Mouse (Mus musculus) stomach, embryonic 15.5 days (tissue): ENCODE results near the gene Tigd4. TPM values are rescaled to one million over a fixed set of nuclear protein-coding genes. Genes with fewer than 3 reads are reported as not detected.
"Not testable (repeated sequence)": the region's sequence is repeated elsewhere in the genome, so short reads cannot be mapped to it uniquely, and the experiment has no call there.

Source experiments
- ATAC-seq: fragments of 200-750 bp; cut with Nextera tagmentation; 2 replicates; pipeline ENCODE4 v1.8.0; 2017; ENCODE audit warnings: low read depth, moderate number of reproducible peaks, moderate TSS enrichment; ENCODE audit not compliant: insufficient read depth, low FRiP score
- H3K27ac ChIP-seq: fragments of 300-500 bp; sonication (generic); 2 replicates; pipeline ENCODE4 v1.5.1; 2015; ENCODE audit warnings: mild to moderate bottlenecking, inconsistent platforms
- H3K27me3 ChIP-seq: fragments of 300-500 bp; sonication (generic); replicated peaks from 2 replicates; pipeline ENCODE4 v1.6.1; 2015; ENCODE audit warnings: inconsistent platforms
- H3K36me3 ChIP-seq: fragments of 300-500 bp; sonication (generic); 2 replicates; pipeline ENCODE4 v1.6.1; 2015; ENCODE audit warnings: inconsistent platforms
- H3K4me1 ChIP-seq: fragments of 300-500 bp; sonication (generic); 2 replicates; pipeline ENCODE4 v1.6.1; 2015; ENCODE audit warnings: inconsistent platforms
- H3K4me2 ChIP-seq: fragments of 300-500 bp; sonication (generic); 2 replicates; pipeline ENCODE4 v1.6.1; 2015; ENCODE audit warnings: mild to moderate bottlenecking, inconsistent platforms
- H3K4me3 ChIP-seq: fragments of 300-500 bp; sonication (generic); replicated peaks from 2 replicates; pipeline ENCODE4 v1.5.1; 2015; ENCODE audit warnings: inconsistent platforms
- H3K9ac ChIP-seq: fragments of 300-500 bp; sonication (generic); 2 replicates; pipeline ENCODE4 v1.6.1; 2015; ENCODE audit warnings: inconsistent platforms
- H3K9me3 ChIP-seq: fragments of 300-500 bp; sonication (generic); 2 replicates; pipeline ENCODE4 v1.6.1; 2016; ENCODE audit warnings: inconsistent platforms
- WGBS: fragments of 180-500 bp; shearing (Covaris S2); methylation state at CpG from one replicate; pipeline ENCODE4 v1.1.7; 2015; 5-methylcytosine and 5-hydroxymethylcytosine counted together
- polyA plus RNA-seq: library from polyadenylated mRNA; unstranded; fragments of >200 nt; fragmentation: Nextera tagmentation; extraction: Ambion mirVana; gene quantifications from 2 replicates; pipeline ENCODE4 v1.2.1, GENCODE M21; 2015

Tigd4 gene
- polyA plus RNA-seq: 0.06 and 0.21 TPM in 2 replicates

DNA sequence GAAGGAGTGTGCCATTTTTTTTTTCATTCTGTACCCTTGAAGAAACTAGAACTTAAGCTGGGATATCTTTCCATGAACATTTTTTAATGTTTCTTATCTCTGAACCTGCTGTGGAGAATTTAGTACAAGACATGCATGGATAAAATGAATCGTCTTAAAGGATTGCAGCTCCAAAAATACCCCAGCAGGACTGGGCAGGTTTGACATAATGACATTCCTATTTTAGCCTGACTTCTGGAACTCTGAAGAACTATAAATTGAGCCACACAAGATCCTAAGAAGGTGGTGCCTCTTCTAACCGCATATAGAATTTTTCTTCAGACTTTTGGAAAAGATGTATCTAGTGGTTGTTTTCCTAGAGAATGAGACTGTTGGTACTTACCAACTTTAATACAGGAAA lies at the start of gene Tigd4:
Gene Tigd4, plus strand, starts transcription at position 301 of the 400 bp plus-strand sequence.
- no peaks in the 10 kb centered on the region for H3K27me3 ChIP-seq
- H3K9ac ChIP-seq: no peak within 1 kb of the TSS
- H3K4me1 ChIP-seq: no peaks in the 10 kb centered on the region
- no peaks in the 10 kb centered on the region for H3K36me3 ChIP-seq
- WGBS: 81% methylated on average over 2 of the region's 2 CpGs
- no peaks in the 10 kb centered on the region for H3K9me3 ChIP-seq
- ATAC-seq: no peak
- H3K4me3 ChIP-seq: no peak within 1 kb of the TSS
- no peak within 1 kb of the TSS for H3K4me2 ChIP-seq
- H3K27ac ChIP-seq: no peak within 1 kb of the TSS

DNA sequence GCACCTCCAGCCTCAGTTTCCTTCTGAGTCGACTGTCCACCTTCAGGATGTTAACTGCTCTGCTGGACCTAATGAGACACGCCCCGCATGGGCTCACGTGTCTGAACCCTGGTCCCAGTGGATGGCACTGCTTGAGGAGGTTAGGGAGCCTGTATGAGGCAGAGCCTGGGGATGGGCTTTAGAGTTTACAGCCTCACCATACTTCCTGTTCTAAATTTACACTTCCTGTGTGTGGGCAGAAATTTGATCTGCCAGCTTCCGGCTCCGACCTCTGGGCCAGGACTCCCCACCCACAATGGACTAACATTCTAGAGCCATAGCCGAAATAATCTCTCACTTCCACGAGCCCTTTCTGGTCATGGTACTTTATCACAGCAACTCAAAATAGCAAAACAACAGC lies 46.2 kb upstream of the Tigd4 start:
- H3K27me3 ChIP-seq: no peaks in the 10 kb centered on the region
- no peak overlapping the region for H3K27ac ChIP-seq
- no peak overlapping the region for H3K9ac ChIP-seq
- H3K36me3 ChIP-seq: no peaks in the 10 kb centered on the region
- ATAC-seq: no peak
- H3K4me1 ChIP-seq: no peaks in the 10 kb centered on the region
- H3K4me2 ChIP-seq: no peak overlapping the region
- WGBS: 69% methylated on average over 8 of the region's 8 CpGs
- H3K9me3 ChIP-seq: no peaks in the 10 kb centered on the region
- H3K4me3 ChIP-seq: no peak overlapping the region

DNA sequence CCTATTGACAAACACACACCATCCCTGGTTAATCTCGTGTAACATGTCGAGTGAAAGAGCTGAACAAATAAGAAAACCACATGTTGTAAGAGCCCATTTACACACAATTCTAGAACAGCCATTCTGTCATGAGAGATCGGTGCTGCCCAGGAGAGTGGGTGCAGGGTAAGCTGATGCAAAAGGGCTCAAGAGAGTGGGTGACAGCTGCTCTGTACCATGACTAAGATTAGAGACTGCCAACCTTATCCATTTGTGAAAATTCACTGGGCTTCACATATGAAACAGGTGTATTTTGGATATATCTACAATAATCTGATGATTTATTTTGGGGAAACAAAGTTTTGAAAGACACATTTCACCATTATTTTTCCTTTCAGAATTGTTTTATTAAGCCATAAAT lies 37.6 kb upstream of the Tigd4 start:
- Histone ChIP-seq H3K27me3 (no peaks in the 10 kb centered on the region), H3K36me3 (no peaks in the 10 kb centered on the region), H3K4me1 (no peaks in the 10 kb centered on the region), H3K27ac (no peak overlapping the region), H3K4me3 (no peak overlapping the region), H3K9me3 (no peaks in the 10 kb centered on the region), H3K4me2 (no peak overlapping the region), H3K9ac (no peak overlapping the region)
- ATAC-seq: no peak
- WGBS: 77% methylated on average over 3 of the region's 3 CpGs

DNA sequence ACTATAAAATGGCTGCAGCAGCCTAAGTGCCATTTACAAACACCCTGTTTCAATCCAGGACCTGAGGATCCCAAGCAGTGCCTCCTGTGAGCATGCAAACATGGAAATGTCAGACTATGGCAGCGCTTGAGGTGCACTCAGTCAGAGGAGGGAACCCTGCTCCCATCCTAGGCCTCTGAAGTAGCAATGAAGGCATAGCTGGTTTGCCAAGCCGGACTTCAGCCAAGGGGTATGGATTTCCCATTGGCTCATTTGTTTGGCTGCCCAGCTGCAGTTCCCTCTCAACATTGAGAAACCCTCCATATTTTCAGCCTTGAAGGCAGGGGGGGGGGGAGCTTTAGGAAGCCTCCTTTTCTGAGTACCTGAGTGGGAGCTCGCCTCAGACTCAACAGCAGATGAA lies 35.1 kb upstream of the Tigd4 start:
- Histone ChIP-seq H3K4me1 (no peaks in the 10 kb centered on the region), H3K27ac (no peak overlapping the region), H3K4me2 (no peak overlapping the region), H3K4me3 (no peak overlapping the region), H3K9me3 (no peaks in the 10 kb centered on the region), H3K27me3 (no peaks in the 10 kb centered on the region), H3K9ac (no peak overlapping the region), H3K36me3 (no peaks in the 10 kb centered on the region)
- WGBS: 90% methylated on average over 3 of the region's 3 CpGs
- no peak for ATAC-seq

DNA sequence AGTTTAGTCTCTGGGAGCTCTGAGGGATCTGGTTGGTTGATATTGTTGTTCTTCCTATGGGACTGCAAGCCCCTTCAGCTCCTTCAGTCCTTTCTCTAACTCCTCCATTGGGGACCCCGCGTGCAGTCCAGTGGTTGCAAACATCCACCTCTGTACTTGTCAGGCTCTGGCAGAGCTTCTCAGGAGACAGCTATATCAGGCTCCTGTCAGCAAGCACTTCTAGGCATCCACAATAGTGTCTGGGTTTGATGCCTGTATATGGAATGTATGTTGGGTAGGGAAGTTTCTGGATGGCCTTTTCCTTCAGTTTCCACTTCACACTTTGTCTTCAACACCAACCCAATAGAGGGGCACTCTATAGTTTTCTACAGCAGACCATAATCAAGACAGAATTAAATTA lies 30.5 kb upstream of the Tigd4 start:
- not testable (repeated sequence) for H3K36me3 ChIP-seq, H3K27me3 ChIP-seq, H3K9me3 ChIP-seq, H3K4me1 ChIP-seq, H3K4me3 ChIP-seq, H3K9ac ChIP-seq, H3K27ac ChIP-seq, ATAC-seq, H3K4me2 ChIP-seq
- 95% methylated on average over 2 of the region's 2 CpGs for WGBS

DNA sequence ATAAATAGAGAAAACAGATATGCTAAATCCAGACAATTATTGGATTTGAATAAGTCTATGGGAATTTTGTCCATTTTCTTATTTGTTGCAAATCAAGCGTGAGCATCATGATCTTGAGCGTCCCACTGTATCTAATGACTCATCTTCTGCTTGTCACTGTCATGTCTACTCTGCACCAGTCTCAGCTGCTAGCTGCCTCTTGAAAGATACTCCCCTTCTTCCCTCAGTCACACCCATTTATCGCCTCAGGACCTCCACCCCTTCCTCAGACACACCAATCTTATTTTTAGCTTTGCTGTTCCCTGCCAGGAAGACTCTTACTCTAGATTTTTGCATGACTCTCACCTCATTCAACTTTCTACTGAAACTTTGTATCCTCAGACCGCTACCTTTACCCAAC lies 30.0 kb upstream of the Tigd4 start:
- no peaks in the 10 kb centered on the region for H3K9me3 ChIP-seq
- no peak overlapping the region for H3K9ac ChIP-seq
- no peaks in the 10 kb centered on the region for H3K36me3 ChIP-seq
- no peaks in the 10 kb centered on the region for H3K27me3 ChIP-seq
- WGBS: 83% methylated on average over 4 of the region's 4 CpGs
- H3K4me3 ChIP-seq: no peak overlapping the region
- H3K4me1 ChIP-seq: no peaks in the 10 kb centered on the region
- no peak overlapping the region for H3K27ac ChIP-seq
- H3K4me2 ChIP-seq: no peak overlapping the region
- ATAC-seq: no peak

DNA sequence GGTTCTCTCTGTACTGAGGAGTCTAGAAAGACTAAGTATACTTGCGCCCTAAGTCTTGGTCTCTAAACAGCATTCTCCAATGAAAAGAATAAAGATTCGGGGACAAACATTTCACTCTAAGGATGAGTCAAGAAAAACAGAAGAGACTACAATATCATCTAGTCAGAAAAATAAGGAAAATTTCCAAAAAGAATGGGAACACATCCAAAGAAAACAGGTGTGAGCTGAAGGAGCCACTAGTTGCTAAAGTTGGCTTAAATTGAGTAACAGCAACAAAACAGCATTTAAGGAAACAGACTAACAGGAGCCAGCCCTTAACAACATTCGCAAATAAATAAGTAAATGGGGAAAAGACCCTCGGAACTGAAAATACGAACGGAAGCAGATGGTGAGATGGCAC lies 24.8 kb upstream of the Tigd4 start:
- no peaks in the 10 kb centered on the region for H3K4me1 ChIP-seq

DNA sequence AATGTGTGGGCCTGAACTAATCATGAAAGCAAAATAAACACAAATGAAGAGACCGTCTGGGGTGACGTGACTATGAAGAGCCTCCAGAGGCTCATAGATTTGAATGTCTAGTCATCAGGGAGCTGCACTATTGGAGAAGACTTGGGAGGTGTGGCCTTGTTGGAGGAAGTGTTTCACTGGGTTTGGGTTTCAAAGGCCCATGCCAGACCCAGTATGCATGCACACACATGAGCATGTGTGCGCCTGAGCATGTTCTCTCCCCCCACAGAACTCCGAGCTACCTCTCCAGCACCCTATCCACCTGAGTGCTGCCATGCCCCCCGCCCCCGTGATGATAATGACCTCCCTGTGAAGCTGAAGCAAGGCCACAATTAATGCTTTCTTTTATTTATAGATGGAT lies 23.8 kb upstream of the Tigd4 start:
- Histone ChIP-seq H3K4me3 (no peak overlapping the region), H3K36me3 (no peaks in the 10 kb centered on the region), H3K4me2 (no peak overlapping the region), H3K4me1 (no peaks in the 10 kb centered on the region), H3K27me3 (no peaks in the 10 kb centered on the region), H3K27ac (no peak overlapping the region; the same call in 1 of the 2 replicates), H3K9ac (no peak overlapping the region), H3K9me3 (no peaks in the 10 kb centered on the region)
- WGBS: 79% methylated on average over 6 of the region's 6 CpGs
- ATAC-seq: no peak

More for the DNA sequence above, 24.8 kb upstream of the Tigd4 start:
- Histone ChIP-seq H3K4me3 (no peak overlapping the region), H3K4me2 (no peak overlapping the region), H3K36me3 (no peaks in the 10 kb centered on the region), H3K27ac (no peak overlapping the region), H3K27me3 (no peaks in the 10 kb centered on the region), H3K9ac (no peak overlapping the region), H3K9me3 (no peaks in the 10 kb centered on the region)
- WGBS: 94% methylated on average over 6 of the region's 6 CpGs
- ATAC-seq: no peak

DNA sequence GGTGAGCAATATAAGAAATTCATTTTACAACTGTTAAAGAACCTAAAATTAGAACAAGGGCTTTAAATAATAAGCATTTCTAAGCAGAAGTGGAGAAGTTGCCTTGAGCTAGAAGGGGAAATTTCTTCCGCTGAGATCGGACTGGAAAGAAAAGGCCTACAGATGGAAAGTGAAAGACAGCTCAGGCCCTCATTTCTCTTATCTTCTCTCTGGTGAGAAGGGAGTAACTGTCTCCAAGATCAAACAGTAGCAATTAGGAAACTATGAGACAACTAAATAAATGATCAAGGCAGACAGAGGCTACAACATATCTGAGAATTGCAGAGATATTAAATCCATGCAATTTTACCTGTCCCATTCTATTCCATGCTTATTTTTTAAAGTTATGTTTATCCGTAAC lies 22.9 kb upstream of the Tigd4 start:
- no peak for ATAC-seq
- Histone ChIP-seq H3K27ac (no peak overlapping the region), H3K27me3 (no peaks in the 10 kb centered on the region), H3K9me3 (no peaks in the 10 kb centered on the region), H3K36me3 (no peaks in the 10 kb centered on the region), H3K4me1 (no peaks in the 10 kb centered on the region), H3K4me3 (no peak overlapping the region), H3K9ac (no peak overlapping the region), H3K4me2 (no peak overlapping the region)
- 78% methylated on average over 3 of the region's 3 CpGs for WGBS

DNA sequence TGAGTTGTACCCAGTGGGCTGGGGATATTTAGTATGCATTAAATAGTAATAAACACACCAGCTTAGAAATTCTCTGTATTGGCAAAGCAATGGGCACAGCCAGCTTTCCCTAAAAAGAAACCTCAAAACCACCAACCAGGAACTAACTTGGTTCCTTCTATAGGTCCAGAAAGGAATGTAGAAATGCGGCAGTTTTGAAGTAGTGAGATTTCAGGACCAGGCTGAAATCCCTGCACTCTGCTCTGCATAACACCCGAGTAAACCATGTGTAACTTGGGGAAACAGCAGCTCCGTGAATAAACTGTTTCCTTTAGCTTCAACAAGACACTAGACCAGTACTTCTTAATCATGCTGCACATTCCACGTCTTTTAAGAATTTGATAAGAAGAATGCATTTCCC lies 12.7 kb upstream of the Tigd4 start:
- no peaks in the 10 kb centered on the region for H3K9me3 ChIP-seq
- ATAC-seq: no peak
- H3K36me3 ChIP-seq: no peaks in the 10 kb centered on the region
- H3K4me3 ChIP-seq: peak overlapping the region; percentile 61
- peak overlapping the region; percentile 78 for H3K4me2 ChIP-seq
- no peaks in the 10 kb centered on the region for H3K27me3 ChIP-seq
- 13% methylated on average over 4 of the region's 4 CpGs for WGBS
- H3K4me1 ChIP-seq: peaks cover 14% of the 10 kb centered on the region
- no peak overlapping the region for H3K27ac ChIP-seq
- H3K9ac ChIP-seq: no peak overlapping the region

DNA sequence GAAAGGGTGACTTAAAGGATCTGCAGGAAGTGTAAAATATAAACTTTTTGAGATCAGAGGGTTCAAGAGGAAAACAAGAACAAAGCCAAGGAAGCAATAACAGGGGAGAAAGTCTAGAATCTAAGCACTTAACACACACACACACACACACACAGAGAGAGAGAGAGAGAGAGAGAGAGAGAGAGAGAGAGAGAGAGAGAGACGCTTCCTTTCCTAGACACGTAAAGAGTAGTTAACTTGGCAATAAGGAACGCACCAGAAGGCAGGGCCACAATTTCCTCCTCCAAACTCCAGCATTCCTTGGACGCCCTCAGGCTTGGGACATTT lies 11.7 kb upstream of the Tigd4 start:
- H3K4me3 ChIP-seq: peak overlapping the region; percentile 61
- ATAC-seq: no peak
- peak overlapping the region; percentile 78 for H3K4me2 ChIP-seq
- peaks cover 14% of the 10 kb centered on the region for H3K4me1 ChIP-seq
- H3K27ac ChIP-seq: peak overlapping the region; percentile 90
- peak overlapping the region; percentile 44 for H3K9ac ChIP-seq
- H3K9me3 ChIP-seq: no peaks in the 10 kb centered on the region
- H3K36me3 ChIP-seq: no peaks in the 10 kb centered on the region
- no peaks in the 10 kb centered on the region for H3K27me3 ChIP-seq
- 0% methylated on average over 3 of the region's 4 CpGs for WGBS

DNA sequence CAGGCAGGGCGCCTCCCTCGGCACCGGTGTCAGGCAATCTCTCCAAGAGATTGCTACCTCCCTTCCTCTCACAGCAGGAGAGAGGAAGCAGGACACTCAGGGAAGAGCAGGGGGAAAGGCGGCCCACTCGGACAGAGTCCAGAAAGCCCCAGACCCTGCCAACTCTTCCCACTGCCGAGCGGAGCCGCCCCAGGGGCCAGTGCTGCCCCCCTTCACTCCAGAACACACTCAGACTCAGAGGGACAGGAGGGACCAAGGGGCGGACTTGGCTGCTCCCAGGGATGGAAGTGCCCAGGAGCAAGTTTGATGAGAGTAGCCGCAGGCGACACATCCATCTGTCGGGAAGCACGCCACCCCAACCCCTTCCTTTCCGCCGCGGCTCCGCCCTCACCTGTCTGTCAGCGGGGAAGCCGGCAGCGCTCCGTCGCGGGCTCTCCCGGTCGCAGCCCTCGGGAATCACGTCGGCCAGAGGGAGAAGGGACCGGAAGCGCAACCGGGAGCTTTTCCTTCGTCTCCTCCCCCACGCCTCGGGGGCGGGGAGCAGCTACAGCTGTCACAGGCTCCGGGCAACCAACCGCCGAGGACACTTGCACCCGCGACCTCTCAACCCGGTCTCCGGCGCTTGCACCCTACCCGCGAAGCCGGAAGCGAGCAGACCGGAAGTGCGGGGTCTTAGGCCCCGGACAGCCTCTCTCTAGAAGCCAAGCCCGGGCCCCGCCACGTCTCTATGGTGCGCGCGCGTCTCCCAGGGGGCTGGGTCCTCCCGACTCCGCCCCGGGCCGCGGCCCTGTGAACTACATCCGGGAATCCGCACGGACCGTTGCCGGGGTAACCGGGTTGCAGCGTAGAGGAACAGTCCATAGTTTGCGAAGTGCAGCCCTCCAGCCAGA lies 11.1 kb upstream of the Tigd4 start, which contains the start of gene Arfip1:
Gene Arfip1, minus strand, starts transcription at position 603 of the 890 bp plus-strand sequence.
- Histone ChIP-seq H3K9ac (peak within 1 kb of the TSS; percentile 44), H3K4me2 (peak within 1 kb of the TSS; percentile 78), H3K36me3 (no peaks in the 10 kb centered on the region), H3K27ac (peak within 1 kb of the TSS; percentile 90), H3K4me3 (peak within 1 kb of the TSS; percentile 61), H3K4me1 (peaks cover 14% of the 10 kb centered on the region), H3K9me3 (no peaks in the 10 kb centered on the region), H3K27me3 (no peaks in the 10 kb centered on the region)
- peak; percentile 99 for ATAC-seq
- under 1% methylated on average over 70 of the region's 70 CpGs for WGBS
